Mouse (Mus musculus): ENCODE data around the gene Fam234b. TPM values are rescaled to one million over a fixed set of nuclear protein-coding genes. Genes with fewer than 3 reads are reported as not detected.

The Fam234b gene
- polyA plus RNA-seq, 1 experiment: 87.5 TPM

GRCm38 (mm10) chr6:135200122-135200957 lies 2.6 kb downstream of the Fam234b start:
- no peak for DNase-seq (ENCODE audit: low read depth)
- TF ChIP-seq CTCF (IDR thresholded peaks at IDR 0.05; ENCODE audit: borderline replicate concordance, extremely low read depth, insufficient read depth, insufficient read length) (no peak), POLR2A (IDR thresholded peaks at IDR 0.05; ENCODE audit: borderline replicate concordance, extremely low read depth, insufficient read depth, insufficient read length, poor library complexity, severe bottlenecking) (no peak)

GRCm38 (mm10) chr6:135202668-135203067 lies 4.9 kb downstream of the Fam234b start:
- TF ChIP-seq CTCF (IDR thresholded peaks at IDR 0.05; ENCODE audit: borderline replicate concordance, extremely low read depth, insufficient read depth, insufficient read length): no peak
- no peak for TF ChIP-seq POLR2A (IDR thresholded peaks at IDR 0.05; ENCODE audit: borderline replicate concordance, extremely low read depth, insufficient read depth, insufficient read length, poor library complexity, severe bottlenecking)
- DNase-seq (ENCODE audit: low read depth): no peak

- peak; percentile 57 for DNase-seq (ENCODE audit: low read depth)
Observed at GRCm38 (mm10) chr6:135203737-135204136, 6.0 kb downstream of the Fam234b start.

GRCm38 (mm10) chr6:135204869-135205268 lies 7.1 kb downstream of the Fam234b start:
- TF ChIP-seq CTCF (IDR thresholded peaks at IDR 0.05; ENCODE audit: borderline replicate concordance, extremely low read depth, insufficient read depth, insufficient read length): no peak
- no peak for TF ChIP-seq POLR2A (IDR thresholded peaks at IDR 0.05; ENCODE audit: borderline replicate concordance, extremely low read depth, insufficient read depth, insufficient read length, poor library complexity, severe bottlenecking)
- no peak for DNase-seq (ENCODE audit: low read depth)

More at GRCm38 (mm10) chr6:135203737-135204136, 6.0 kb downstream of the Fam234b start:
- TF ChIP-seq POLR2A (IDR thresholded peaks at IDR 0.05; ENCODE audit: borderline replicate concordance, extremely low read depth, insufficient read depth, insufficient read length, poor library complexity, severe bottlenecking) (no peak), CTCF (IDR thresholded peaks at IDR 0.05; ENCODE audit: borderline replicate concordance, extremely low read depth, insufficient read depth, insufficient read length) (no peak)

GRCm38 (mm10) chr6:135205802-135206201 lies 8.0 kb downstream of the Fam234b start:
- TF ChIP-seq POLR2A (IDR thresholded peaks at IDR 0.05; ENCODE audit: borderline replicate concordance, extremely low read depth, insufficient read depth, insufficient read length, poor library complexity, severe bottlenecking) (no peak), CTCF (IDR thresholded peaks at IDR 0.05; ENCODE audit: borderline replicate concordance, extremely low read depth, insufficient read depth, insufficient read length) (no peak)
- DNase-seq (ENCODE audit: low read depth): no peak

GRCm38 (mm10) chr6:135206909-135207308 lies 9.1 kb downstream of the Fam234b start:
- peak; percentile 76 for DNase-seq (ENCODE audit: low read depth)

GRCm38 (mm10) chr6:135211169-135211568 lies 13.4 kb downstream of the Fam234b start:
- DNase-seq (ENCODE audit: low read depth): no peak
- TF ChIP-seq CTCF (IDR thresholded peaks at IDR 0.05; ENCODE audit: borderline replicate concordance, extremely low read depth, insufficient read depth, insufficient read length) (no peak), POLR2A (IDR thresholded peaks at IDR 0.05; ENCODE audit: borderline replicate concordance, extremely low read depth, insufficient read depth, insufficient read length, poor library complexity, severe bottlenecking) (no peak)

More at GRCm38 (mm10) chr6:135206909-135207308, 9.1 kb downstream of the Fam234b start:
- TF ChIP-seq POLR2A (IDR thresholded peaks at IDR 0.05; ENCODE audit: borderline replicate concordance, extremely low read depth, insufficient read depth, insufficient read length, poor library complexity, severe bottlenecking): no peak
- TF ChIP-seq CTCF (IDR thresholded peaks at IDR 0.05; ENCODE audit: borderline replicate concordance, extremely low read depth, insufficient read depth, insufficient read length): no peak

GRCm38 (mm10) chr6:135212666-135213065 lies 14.9 kb downstream of the Fam234b start:
- no peak for TF ChIP-seq POLR2A (IDR thresholded peaks at IDR 0.05; ENCODE audit: borderline replicate concordance, extremely low read depth, insufficient read depth, insufficient read length, poor library complexity, severe bottlenecking)
- TF ChIP-seq CTCF (IDR thresholded peaks at IDR 0.05; ENCODE audit: borderline replicate concordance, extremely low read depth, insufficient read depth, insufficient read length): no peak
- DNase-seq (ENCODE audit: low read depth): no peak

- no peak for DNase-seq (ENCODE audit: low read depth)
Observed at GRCm38 (mm10) chr6:135218330-135218729, 20.6 kb downstream of the Fam234b start.

GRCm38 (mm10) chr6:135219916-135220315 lies 22.1 kb downstream of the Fam234b start:
- no peak for DNase-seq (ENCODE audit: low read depth)
- no peak for TF ChIP-seq CTCF (IDR thresholded peaks at IDR 0.05; ENCODE audit: borderline replicate concordance, extremely low read depth, insufficient read depth, insufficient read length)
- no peak for TF ChIP-seq POLR2A (IDR thresholded peaks at IDR 0.05; ENCODE audit: borderline replicate concordance, extremely low read depth, insufficient read depth, insufficient read length, poor library complexity, severe bottlenecking)

More at GRCm38 (mm10) chr6:135218330-135218729, 20.6 kb downstream of the Fam234b start:
- TF ChIP-seq CTCF (IDR thresholded peaks at IDR 0.05; ENCODE audit: borderline replicate concordance, extremely low read depth, insufficient read depth, insufficient read length) (no peak), POLR2A (IDR thresholded peaks at IDR 0.05; ENCODE audit: borderline replicate concordance, extremely low read depth, insufficient read depth, insufficient read length, poor library complexity, severe bottlenecking) (no peak)

- TF ChIP-seq POLR2A (IDR thresholded peaks at IDR 0.05; ENCODE audit: borderline replicate concordance, extremely low read depth, insufficient read depth, insufficient read length, poor library complexity, severe bottlenecking) (no peak), CTCF (IDR thresholded peaks at IDR 0.05; ENCODE audit: borderline replicate concordance, extremely low read depth, insufficient read depth, insufficient read length) (no peak)
- DNase-seq (ENCODE audit: low read depth): peak; percentile 82
Observed at GRCm38 (mm10) chr6:135223786-135224416, 26.1 kb downstream of the Fam234b start.
